Mouse (Mus musculus) urinary bladder, adult 18-20 months (tissue): ENCODE results near the gene Nid1.
"Not testable (repeated sequence)": the region's sequence is repeated elsewhere in the genome, so short reads cannot be mapped to it uniquely, and the experiment has no call there.

ENCODE experiments used
- DNase-seq, 2 experiments: peaks; one replicate each; pipeline ENCODE4 v3.0.0; 2022; ENCODE audit warnings: low spot score in 2 of 2, mixed read lengths in 2 of 2

Gene Nid1

GRCm38 (mm10) chr13:13453332-13453731 lies 16.0 kb downstream of the Nid1 start:
- DNase-seq: not testable (repeated sequence)

GRCm38 (mm10) chr13:13454249-13454648 lies 16.9 kb downstream of the Nid1 start:
- not testable (repeated sequence) for DNase-seq

- not testable (repeated sequence) for DNase-seq
Measured at GRCm38 (mm10) chr13:13455632-13456492, 18.5 kb downstream of the Nid1 start.

- no peak for DNase-seq
Measured at GRCm38 (mm10) chr13:13458138-13458737, 20.9 kb downstream of the Nid1 start.

- no peak for DNase-seq
Measured at GRCm38 (mm10) chr13:13460521-13461138, 23.3 kb downstream of the Nid1 start.

- no peak for DNase-seq
Measured at GRCm38 (mm10) chr13:13461446-13462192, 24.3 kb downstream of the Nid1 start.

GRCm38 (mm10) chr13:13463949-13464348 lies 26.6 kb downstream of the Nid1 start:
- peak in 1 of 2 experiments; percentile 16 for DNase-seq

GRCm38 (mm10) chr13:13467249-13467648 lies 29.9 kb downstream of the Nid1 start:
- DNase-seq: not testable (repeated sequence)

GRCm38 (mm10) chr13:13468513-13468912 lies 31.2 kb downstream of the Nid1 start:
- no peak for DNase-seq

GRCm38 (mm10) chr13:13471334-13471757 lies 34.0 kb downstream of the Nid1 start:
- no peak for DNase-seq

- not testable (repeated sequence) for DNase-seq
Measured at GRCm38 (mm10) chr13:13474464-13474863, 37.1 kb downstream of the Nid1 start.

- DNase-seq: no peak
Measured at GRCm38 (mm10) chr13:13474991-13475390, 37.6 kb downstream of the Nid1 start.

- DNase-seq: no peak
Measured at GRCm38 (mm10) chr13:13476568-13476967, 39.2 kb downstream of the Nid1 start.

- DNase-seq: no peak
Measured at GRCm38 (mm10) chr13:13477046-13477445, 39.7 kb downstream of the Nid1 start.

- no peak for DNase-seq
Measured at GRCm38 (mm10) chr13:13479986-13480385, 42.6 kb downstream of the Nid1 start.

- DNase-seq: no peak
Measured at GRCm38 (mm10) chr13:13481033-13481432, 43.7 kb downstream of the Nid1 start.

- DNase-seq: no peak
Measured at GRCm38 (mm10) chr13:13481875-13482674, 44.7 kb downstream of the Nid1 start.

- no peak for DNase-seq
Measured at GRCm38 (mm10) chr13:13484351-13484751, 47.0 kb downstream of the Nid1 start.

GRCm38 (mm10) chr13:13484883-13485282 lies 47.5 kb downstream of the Nid1 start:
- no peak for DNase-seq

GRCm38 (mm10) chr13:13485682-13486081 lies 48.3 kb downstream of the Nid1 start:
- no peak for DNase-seq

- DNase-seq: no peak
Measured at GRCm38 (mm10) chr13:13487851-13488250, 50.5 kb downstream of the Nid1 start.
